Mouse (Mus musculus) fibroblast of lung, adult 2 months (primary cell): ENCODE data around the gene Vmn1r95.
"Not testable (repeated sequence)": the region's sequence is repeated elsewhere in the genome, so short reads cannot be mapped to it uniquely, and the experiment has no call there.

ENCODE experiments used
- DNase-seq: peaks from one replicate; pipeline ENCODE4 v3.0.0-alpha.2; 2011; ENCODE audit warnings: low read depth

Vmn1r95 gene

GRCm38 (mm10) chr7:20193410-20193809, at the start of gene Vmn1r95:
Gene Vmn1r95, plus strand, starts transcription at chr7:20193710.
- DNase-seq, result not testable (repeated sequence)

- not testable (repeated sequence) for DNase-seq
Observed at GRCm38 (mm10) chr7:20168277-20168676, 25.2 kb upstream of the Vmn1r95 start, which contains the start of gene Vmn1r94. Gene Vmn1r94, minus strand, starts transcription at chr7:20168377.

- DNase-seq, result not testable (repeated sequence)
Observed at GRCm38 (mm10) chr7:20205507-20205906, 12.0 kb downstream of the Vmn1r95 start, which contains the start of gene Gm6164. Gene Gm6164, minus strand, starts transcription at chr7:20205607.

- DNase-seq, result not testable (repeated sequence)
Observed at GRCm38 (mm10) chr7:20233728-20234127, 40.2 kb downstream of the Vmn1r95 start, which contains the start of gene Gm4498. Gene Gm4498, minus strand, starts transcription at chr7:20233828.
